Mouse (Mus musculus) forebrain, embryonic 12.5 days (tissue): Measurements from ENCODE around the gene Gtf2ird1. TPM values are rescaled to one million over a fixed set of nuclear protein-coding genes. Genes with fewer than 3 reads are reported as not detected.

Experiments
- ATAC-seq: fragments of 200-750 bp; cut with Nextera tagmentation; 2 replicates; pipeline ENCODE4 v1.8.0; 2017; ENCODE audit warnings: moderate TSS enrichment; ENCODE audit not compliant: low FRiP score
- H3K27ac ChIP-seq: fragments of 300-500 bp; sonication (generic); 2 replicates; pipeline ENCODE4 v1.5.1; 2016; ENCODE audit warnings: mild to moderate bottlenecking
- H3K27me3 ChIP-seq: fragments of 300-500 bp; sonication (generic); 2 replicates; pipeline ENCODE4 v1.6.1; 2016; ENCODE audit warnings: mild to moderate bottlenecking
- H3K36me3 ChIP-seq: fragments of 300-500 bp; sonication (generic); replicated peaks from 2 replicates; pipeline ENCODE4 v1.6.1; 2016; ENCODE audit warnings: mild to moderate bottlenecking
- H3K4me1 ChIP-seq: fragments of 300-500 bp; sonication (generic); 2 replicates; pipeline ENCODE4 v1.6.1; 2016
- H3K4me2 ChIP-seq: fragments of 300-500 bp; sonication (generic); 2 replicates; pipeline ENCODE4 v1.6.1; 2016; ENCODE audit warnings: mild to moderate bottlenecking, moderate library complexity
- H3K4me3 ChIP-seq: fragments of 300-500 bp; sonication (generic); replicated peaks from 2 replicates; pipeline ENCODE4 v1.5.1; 2016; ENCODE audit warnings: mild to moderate bottlenecking
- H3K9ac ChIP-seq: fragments of 300-500 bp; sonication (generic); 2 replicates; pipeline ENCODE4 v1.6.1; 2016; ENCODE audit warnings: mild to moderate bottlenecking
- H3K9me3 ChIP-seq: fragments of 300-500 bp; sonication (generic); 2 replicates; pipeline ENCODE4 v1.6.1; 2016
- WGBS: fragments of 180-500 bp; shearing (Covaris S2); methylation state at CpG from one replicate; pipeline ENCODE4 v1.1.7; 2016; 5-methylcytosine and 5-hydroxymethylcytosine counted together
- polyA plus RNA-seq: library from polyadenylated mRNA; unstranded; fragments of >200 nt; fragmentation: Nextera tagmentation; extraction: Ambion mirVana; gene quantifications from 2 replicates; pipeline ENCODE4 v1.2.1, GENCODE M21; 2016

Gtf2ird1 gene
- polyA plus RNA-seq, 1 experiment from 2014 or later: 112 TPM

DNA sequence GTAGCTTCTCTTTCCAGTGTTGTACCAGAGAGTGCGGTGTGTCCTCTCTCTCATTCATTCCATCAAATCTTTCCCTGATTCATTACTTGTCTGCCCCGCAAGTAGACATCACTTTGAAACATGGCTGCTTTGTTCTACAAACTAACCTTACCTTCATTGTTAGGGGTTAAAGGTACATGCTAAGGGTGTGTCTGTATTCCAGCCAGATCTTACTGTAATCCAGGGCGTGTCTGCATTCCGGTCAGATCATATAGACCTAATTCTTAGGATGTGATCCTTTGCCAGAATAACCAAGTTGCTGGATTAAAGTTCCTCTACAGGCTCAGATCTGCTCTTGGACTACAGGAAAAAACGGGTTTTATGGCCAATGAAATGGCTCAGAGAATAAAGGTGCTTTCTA lies 36.8 kb downstream of the Gtf2ird1 start:
- H3K36me3 ChIP-seq: peaks cover 38% of the 10 kb centered on the region
- ATAC-seq: no peak
- WGBS: 94% methylated on average over 5 of the region's 5 CpGs

DNA sequence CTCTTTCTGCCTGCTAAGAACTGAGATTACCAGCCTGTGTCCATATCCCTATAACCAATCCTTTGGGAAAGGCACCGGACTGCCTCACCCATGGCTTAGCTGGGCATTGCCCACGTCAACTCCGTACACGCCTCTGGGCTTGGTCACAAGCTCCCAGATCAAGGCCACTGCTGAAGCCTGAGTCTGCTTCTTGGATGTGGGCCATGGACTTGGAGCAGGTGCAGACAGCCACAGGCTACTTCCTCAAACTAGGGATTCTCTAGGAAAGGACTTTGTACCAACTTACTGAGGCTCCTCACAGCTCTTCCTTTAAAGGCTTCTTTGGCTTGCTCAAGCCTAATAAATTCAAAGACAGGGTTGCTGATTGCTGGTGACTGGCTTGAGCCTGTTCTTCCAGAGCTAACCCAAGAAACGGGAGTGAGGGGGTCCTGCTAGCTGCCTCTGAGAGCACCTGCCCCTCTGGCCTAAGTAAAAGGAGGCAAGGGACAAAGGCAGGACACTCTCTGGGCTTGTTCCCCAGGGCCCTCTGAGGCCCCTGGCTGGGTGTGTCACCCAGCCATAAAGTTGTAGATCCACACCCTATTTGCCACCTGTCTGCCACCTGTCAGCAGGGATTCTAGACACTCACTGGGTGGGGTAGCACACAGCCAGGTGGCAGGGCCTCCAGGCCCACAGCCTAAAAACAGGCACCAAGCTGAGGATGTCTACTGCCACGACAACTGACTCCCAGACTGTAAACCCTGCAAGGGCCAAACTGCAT lies 38.0 kb downstream of the Gtf2ird1 start:
- H3K9me3 ChIP-seq: no peaks in the 10 kb centered on the region
- ATAC-seq: no peak
- whole genome bisulfite sequencing: 95% methylated on average over 6 of the region's 6 CpGs
- H3K4me3 ChIP-seq: no peak overlapping the region
- H3K27ac ChIP-seq: no peak overlapping the region
- no peaks in the 10 kb centered on the region for H3K4me1 ChIP-seq
- peaks cover 46% of the 10 kb centered on the region for H3K36me3 ChIP-seq
- H3K4me2 ChIP-seq: no peak overlapping the region
- H3K27me3 ChIP-seq: no peaks in the 10 kb centered on the region
- H3K9ac ChIP-seq: no peak overlapping the region

More for the DNA sequence above, 36.8 kb downstream of the Gtf2ird1 start:
- Histone ChIP-seq H3K9me3 (no peaks in the 10 kb centered on the region), H3K4me2 (no peak overlapping the region), H3K27ac (no peak overlapping the region), H3K4me1 (no peaks in the 10 kb centered on the region), H3K4me3 (no peak overlapping the region), H3K9ac (no peak overlapping the region), H3K27me3 (no peaks in the 10 kb centered on the region)

DNA sequence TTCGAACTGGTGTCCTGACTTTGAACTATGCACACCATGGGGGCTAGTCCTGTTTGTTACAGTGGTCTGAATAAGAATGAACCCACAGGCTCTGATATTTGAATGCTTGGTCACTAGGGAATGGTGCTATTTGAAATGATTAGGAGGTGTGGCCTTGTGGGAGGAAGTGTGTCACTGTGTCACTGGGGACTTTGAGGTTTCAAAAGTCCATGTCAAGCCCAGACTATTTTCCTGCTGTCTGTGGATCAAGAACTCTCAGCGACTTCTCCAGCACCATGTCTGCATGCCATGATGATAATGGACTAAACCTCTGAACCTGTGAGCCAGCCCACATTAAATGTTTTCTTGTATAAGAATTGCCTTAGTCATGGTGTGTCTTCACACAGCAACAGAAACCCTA lies 44.2 kb downstream of the Gtf2ird1 start:
- no peak overlapping the region for H3K27ac ChIP-seq
- no peaks in the 10 kb centered on the region for H3K27me3 ChIP-seq
- no peaks in the 10 kb centered on the region for H3K4me1 ChIP-seq
- no peak overlapping the region for H3K4me2 ChIP-seq
- 93% methylated on average over 2 of the region's 2 CpGs for WGBS
- H3K9me3 ChIP-seq: no peaks in the 10 kb centered on the region
- peaks cover 93% of the 10 kb centered on the region for H3K36me3 ChIP-seq
- H3K4me3 ChIP-seq: no peak overlapping the region
- H3K9ac ChIP-seq: no peak overlapping the region
- ATAC-seq: no peak

DNA sequence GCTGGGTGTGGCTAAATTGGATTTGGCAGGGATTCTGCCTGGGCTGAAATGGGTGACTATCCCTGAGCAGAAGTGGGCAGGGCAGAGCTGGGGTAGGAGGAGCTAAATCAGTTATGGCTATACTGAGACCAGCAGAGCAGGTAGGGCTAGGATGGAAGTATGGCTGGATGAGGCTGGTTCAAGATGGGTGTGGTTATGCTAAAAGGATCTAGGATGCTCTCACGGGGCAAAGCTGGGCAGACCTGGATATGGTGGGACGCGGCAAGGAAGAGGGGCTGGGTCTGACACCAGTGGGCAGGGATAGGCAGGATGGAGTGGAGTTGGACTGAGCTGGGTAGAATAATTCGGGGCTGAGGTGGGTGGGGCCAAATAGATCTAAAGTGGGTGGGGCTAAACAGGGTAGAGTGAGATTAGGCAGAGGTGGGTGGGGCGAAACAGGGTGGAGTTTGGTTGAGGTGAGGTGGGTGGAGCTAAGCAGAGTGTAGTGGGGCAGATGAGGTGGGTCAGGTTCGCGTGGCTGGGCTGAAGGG lies 46.1 kb downstream of the Gtf2ird1 start:
- H3K36me3 ChIP-seq: peaks cover 94% of the 10 kb centered on the region
- H3K4me2 ChIP-seq: no peak overlapping the region
- H3K9ac ChIP-seq: no peak overlapping the region
- WGBS: 97% methylated on average over 7 of the region's 7 CpGs
- no peak for ATAC-seq
- H3K27me3 ChIP-seq: no peaks in the 10 kb centered on the region
- H3K4me3 ChIP-seq: no peak overlapping the region
- H3K9me3 ChIP-seq: no peaks in the 10 kb centered on the region
- H3K27ac ChIP-seq: no peak overlapping the region
- H3K4me1 ChIP-seq: no peaks in the 10 kb centered on the region

DNA sequence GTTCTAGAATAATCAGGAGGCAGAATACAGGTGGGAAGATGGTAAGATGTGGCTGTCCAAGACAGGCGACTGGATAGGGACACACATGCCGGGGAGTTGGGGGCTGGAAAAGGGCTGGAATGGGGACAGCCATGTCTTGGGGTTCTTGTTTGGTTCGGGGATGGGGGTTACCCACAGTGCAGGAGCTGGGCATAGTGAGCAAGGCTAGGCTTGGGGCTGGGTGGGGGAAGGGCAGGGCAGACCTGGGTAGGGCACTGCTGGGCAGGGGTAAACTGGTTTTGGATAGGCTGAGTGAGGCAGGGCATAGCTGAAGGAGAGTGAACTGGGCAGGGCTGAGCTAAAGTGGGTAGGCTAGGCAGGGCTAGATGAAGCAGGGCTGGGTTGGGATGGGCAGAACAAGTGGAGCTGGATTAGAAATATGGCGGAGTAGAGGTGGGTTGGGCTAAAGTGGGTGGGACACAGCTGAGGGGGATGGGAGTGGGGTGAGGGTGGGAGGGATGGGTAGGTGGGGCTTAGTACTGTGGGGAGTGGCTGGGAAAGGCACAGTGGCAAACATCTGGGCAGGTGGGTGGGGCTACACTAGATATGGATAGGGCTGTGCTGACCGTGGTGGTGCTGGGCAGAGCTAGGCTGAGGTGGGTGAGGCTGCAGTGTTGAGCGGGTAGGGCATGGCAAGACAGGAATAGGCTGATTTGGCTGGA lies 46.8 kb downstream of the Gtf2ird1 start:
- Histone ChIP-seq H3K4me3 (no peak overlapping the region), H3K4me2 (no peak overlapping the region), H3K36me3 (peaks cover 94% of the 10 kb centered on the region), H3K9ac (no peak overlapping the region), H3K27ac (no peak overlapping the region), H3K27me3 (no peaks in the 10 kb centered on the region), H3K4me1 (no peaks in the 10 kb centered on the region), H3K9me3 (no peaks in the 10 kb centered on the region)
- ATAC-seq: no peak
- 97% methylated on average over 6 of the region's 6 CpGs for WGBS

DNA sequence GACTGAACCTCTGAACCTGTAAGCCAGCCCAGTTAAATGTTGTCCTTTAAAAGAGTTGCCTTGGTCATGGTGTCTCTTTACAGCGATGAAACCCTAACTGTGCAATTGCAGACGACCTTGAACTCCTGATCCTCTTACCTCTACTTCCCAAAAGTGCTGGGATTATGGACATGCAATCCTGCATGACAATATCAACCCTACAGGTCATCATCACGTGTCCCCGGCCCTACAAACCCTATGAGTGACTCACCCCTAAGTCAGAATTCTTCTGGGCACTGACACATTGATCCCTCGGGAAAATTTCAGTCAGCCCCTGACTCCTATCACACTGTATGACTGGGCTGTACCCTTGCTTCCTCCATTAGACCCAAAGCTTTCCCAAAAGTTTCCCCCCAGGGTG lies 48.4 kb downstream of the Gtf2ird1 start:
- peaks cover 97% of the 10 kb centered on the region for H3K36me3 ChIP-seq

DNA sequence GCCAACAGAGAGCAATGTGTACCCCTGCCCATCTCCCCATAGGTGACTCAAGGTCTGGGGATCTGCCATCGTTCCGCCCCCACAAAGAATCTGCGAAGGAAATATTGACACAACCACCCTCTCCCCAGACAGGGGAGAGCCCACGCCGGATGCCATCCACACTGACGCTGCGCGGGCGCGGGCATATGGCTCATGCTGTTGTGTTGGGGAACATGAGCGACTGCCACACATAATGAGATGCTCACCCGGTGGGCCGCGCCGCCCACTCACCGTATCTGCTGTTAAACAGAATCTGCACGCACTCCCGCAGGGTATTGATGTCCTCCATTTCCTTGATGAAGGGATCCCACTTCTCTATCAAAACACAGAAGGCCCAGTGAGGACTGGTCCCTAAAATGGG lies 54.7 kb downstream of the Gtf2ird1 start:
- H3K4me3 ChIP-seq: no peak overlapping the region
- H3K27ac ChIP-seq: no peak overlapping the region
- H3K4me1 ChIP-seq: no peaks in the 10 kb centered on the region
- no peak overlapping the region for H3K9ac ChIP-seq
- WGBS: 98% methylated on average over 18 of the region's 18 CpGs
- H3K36me3 ChIP-seq: peaks cover 91% of the 10 kb centered on the region
- H3K27me3 ChIP-seq: no peaks in the 10 kb centered on the region
- ATAC-seq: no peak
- no peaks in the 10 kb centered on the region for H3K9me3 ChIP-seq
- H3K4me2 ChIP-seq: no peak overlapping the region

More for the DNA sequence above, 48.4 kb downstream of the Gtf2ird1 start:
- Histone ChIP-seq H3K4me1 (no peaks in the 10 kb centered on the region), H3K9ac (no peak overlapping the region), H3K27me3 (no peaks in the 10 kb centered on the region), H3K27ac (no peak overlapping the region), H3K4me2 (no peak overlapping the region), H3K4me3 (no peak overlapping the region), H3K9me3 (no peaks in the 10 kb centered on the region)
- no peak for ATAC-seq
- WGBS: 93% methylated on average over 5 of the region's 5 CpGs

DNA sequence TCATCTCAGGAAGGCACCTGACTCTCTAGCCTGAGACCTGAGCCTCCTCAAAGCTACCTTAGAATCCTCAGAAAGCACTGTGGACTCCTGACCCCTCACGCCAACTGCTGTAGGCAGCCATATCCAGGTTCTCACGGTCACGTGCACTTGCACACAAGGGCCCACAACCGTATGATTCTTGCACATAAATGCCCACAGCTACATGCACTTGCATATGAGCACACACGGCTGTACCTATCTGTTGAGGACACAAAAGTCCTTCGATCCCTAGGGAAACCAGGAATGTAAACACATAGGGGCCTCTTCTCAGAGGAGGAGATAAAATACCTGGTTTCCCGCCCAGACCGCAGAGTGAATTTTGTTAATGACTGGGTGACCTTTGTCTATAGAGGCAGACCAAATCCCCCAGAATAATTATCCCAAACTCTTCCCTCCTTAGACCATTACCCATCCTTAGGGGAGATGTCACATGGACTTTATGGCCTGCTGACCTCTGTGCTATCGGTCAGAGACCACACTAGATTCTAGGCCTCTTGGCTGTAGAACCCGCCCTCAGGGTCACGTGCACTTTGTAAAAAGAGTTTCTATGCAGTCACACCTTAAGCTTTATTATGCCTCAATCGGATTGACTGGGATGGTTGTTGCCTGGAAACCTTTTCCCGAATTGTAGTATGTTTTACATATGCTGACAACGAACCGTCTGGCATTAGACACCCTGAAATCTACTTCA lies 58.9 kb downstream of the Gtf2ird1 start:
- WGBS: 94% methylated on average over 15 of the region's 15 CpGs
- no peak overlapping the region for H3K27ac ChIP-seq
- no peak overlapping the region for H3K4me2 ChIP-seq
- H3K4me3 ChIP-seq: no peak overlapping the region
- ATAC-seq: no peak
- peaks cover 90% of the 10 kb centered on the region for H3K36me3 ChIP-seq
- H3K27me3 ChIP-seq: no peaks in the 10 kb centered on the region
- H3K9me3 ChIP-seq: no peaks in the 10 kb centered on the region
- H3K4me1 ChIP-seq: peaks cover 3% of the 10 kb centered on the region; the same call in 1 of the 2 replicates
- no peak overlapping the region for H3K9ac ChIP-seq

DNA sequence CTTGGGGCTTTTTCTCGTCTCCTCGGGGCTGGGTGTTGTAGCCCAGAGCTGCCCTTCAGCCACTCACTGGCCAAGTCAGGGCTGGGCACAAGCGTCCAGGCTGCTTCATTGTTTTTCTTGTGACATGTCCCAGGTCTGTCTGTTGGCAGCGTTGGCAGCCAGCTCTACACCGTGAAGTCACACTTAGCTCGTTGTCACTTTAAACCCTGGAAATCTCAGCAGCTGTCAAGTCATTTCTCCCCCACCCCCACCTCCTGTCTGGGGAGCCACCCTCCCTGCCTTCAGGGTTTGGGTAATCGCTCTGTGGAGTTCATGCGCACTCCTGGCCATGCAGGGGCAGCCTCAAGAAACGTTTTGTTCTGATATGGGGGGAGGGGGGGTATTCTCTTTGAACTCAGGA lies 60.0 kb downstream of the Gtf2ird1 start:
- H3K27ac ChIP-seq: no peak overlapping the region
- H3K9me3 ChIP-seq: no peaks in the 10 kb centered on the region
- H3K27me3 ChIP-seq: no peaks in the 10 kb centered on the region
- H3K4me1 ChIP-seq: peaks cover 3% of the 10 kb centered on the region; the same call in 1 of the 2 replicates
- H3K4me3 ChIP-seq: no peak overlapping the region
- peaks cover 90% of the 10 kb centered on the region for H3K36me3 ChIP-seq
- 83% methylated on average over 9 of the region's 9 CpGs for WGBS
- no peak for ATAC-seq
- no peak overlapping the region for H3K9ac ChIP-seq
- no peak overlapping the region for H3K4me2 ChIP-seq

DNA sequence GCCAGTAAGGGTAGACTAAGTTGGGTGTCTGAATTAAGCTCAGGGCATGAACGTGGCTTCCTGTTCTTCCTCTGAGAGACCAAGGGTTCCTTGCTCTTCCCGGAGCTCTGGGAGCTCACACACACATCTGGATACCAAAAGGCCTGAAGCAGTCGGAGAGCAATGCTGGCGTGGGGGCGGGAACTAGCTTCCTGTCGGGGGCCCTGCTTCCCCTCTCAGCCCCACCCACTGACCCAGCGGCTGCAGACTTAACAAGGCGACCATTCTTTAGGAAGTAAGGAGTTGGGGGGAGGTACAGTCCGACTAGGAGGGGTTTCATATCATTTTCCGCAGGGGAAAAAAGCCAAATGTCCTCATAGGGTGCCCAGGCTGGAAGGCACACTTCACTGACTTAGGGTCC lies 61.9 kb downstream of the Gtf2ird1 start:
- Histone ChIP-seq H3K4me3 (no peak overlapping the region), H3K4me2 (no peak overlapping the region), H3K36me3 (peaks cover 93% of the 10 kb centered on the region), H3K27ac (0 out of 2 replicates have a peak overlapping the region, but pooled peaks have one; percentile 3), H3K9me3 (no peaks in the 10 kb centered on the region), H3K27me3 (no peaks in the 10 kb centered on the region), H3K4me1 (peaks cover 3% of the 10 kb centered on the region; the same call in 1 of the 2 replicates), H3K9ac (no peak overlapping the region)
- 72% methylated on average over 10 of the region's 10 CpGs for WGBS
- no peak for ATAC-seq

DNA sequence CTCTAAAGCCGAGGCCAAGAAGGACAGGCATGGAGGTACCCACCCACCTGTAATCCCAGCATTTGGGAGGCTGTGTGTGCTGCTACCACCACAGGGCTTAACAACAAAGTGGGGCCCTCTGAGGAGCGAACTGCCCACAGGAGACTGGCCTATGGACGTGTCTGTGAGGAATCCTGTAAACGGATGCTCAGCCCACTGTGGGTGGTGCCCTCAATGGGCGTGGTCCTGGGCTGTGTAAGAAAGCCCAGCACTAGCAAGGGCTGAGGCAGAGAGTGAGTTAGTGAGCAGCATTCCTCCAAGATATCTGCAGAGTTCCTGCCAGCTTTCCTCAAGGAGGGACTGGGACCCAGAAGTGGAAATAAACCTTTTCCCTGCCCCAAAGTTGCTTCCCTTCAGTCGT lies 62.9 kb downstream of the Gtf2ird1 start:
- H3K9me3 ChIP-seq: no peaks in the 10 kb centered on the region
- H3K4me2 ChIP-seq: no peak overlapping the region
- no peak overlapping the region for H3K27ac ChIP-seq
- WGBS: 87% methylated on average over 6 of the region's 6 CpGs
- H3K4me1 ChIP-seq: peaks cover 3% of the 10 kb centered on the region; the same call in 1 of the 2 replicates
- no peak overlapping the region for H3K9ac ChIP-seq
- ATAC-seq: no peak
- H3K36me3 ChIP-seq: peaks cover 94% of the 10 kb centered on the region
- H3K27me3 ChIP-seq: no peaks in the 10 kb centered on the region
- H3K4me3 ChIP-seq: no peak overlapping the region

DNA sequence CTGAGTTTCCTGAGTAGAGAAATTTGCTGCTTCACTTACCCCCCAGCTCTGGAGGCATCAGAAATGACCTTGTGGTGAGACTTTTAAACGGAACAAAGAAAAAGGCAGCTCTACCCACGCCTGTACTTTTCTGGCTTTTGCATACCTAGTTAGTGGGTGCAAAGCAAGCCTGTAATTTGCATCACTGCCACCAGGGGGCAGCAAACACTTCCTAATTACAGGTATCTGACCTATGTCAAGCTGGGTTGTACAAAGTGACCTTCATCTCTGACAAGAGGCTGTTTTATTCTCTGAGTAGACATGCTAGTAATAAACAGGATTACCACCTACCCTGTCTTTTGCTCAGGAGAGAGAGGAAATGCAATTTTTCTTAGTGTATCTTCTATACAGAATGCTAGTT lies 71.4 kb downstream of the Gtf2ird1 start:
- H3K9ac ChIP-seq: no peak overlapping the region
- H3K27ac ChIP-seq: no peak overlapping the region
- H3K4me3 ChIP-seq: no peak overlapping the region
- ATAC-seq: no peak
- no peaks in the 10 kb centered on the region for H3K4me1 ChIP-seq
- 75% methylated on average over 2 of the region's 2 CpGs for WGBS
- H3K4me2 ChIP-seq: no peak overlapping the region
- peaks cover 84% of the 10 kb centered on the region for H3K36me3 ChIP-seq
- H3K9me3 ChIP-seq: no peaks in the 10 kb centered on the region
- H3K27me3 ChIP-seq: no peaks in the 10 kb centered on the region
